Mouse (Mus musculus) embryonic fibroblast, embryonic 13.5 days (primary cell): ENCODE results near the gene Olfr374.

ENCODE experiments used
- CTCF ChIP-seq: IDR thresholded peaks from 2 replicates; pipeline ENCODE4 v1.5.1; 2011; ENCODE audit warnings: mild to moderate bottlenecking, control low read depth, low read length, moderate library complexity, borderline replicate concordance; ENCODE audit not compliant: insufficient read depth
- POLR2A ChIP-seq: IDR thresholded peaks from 2 replicates; pipeline ENCODE4 v1.6.1; 2011; ENCODE audit warnings: low read depth, mild to moderate bottlenecking, control low read depth, low read length, moderate library complexity

DNA sequence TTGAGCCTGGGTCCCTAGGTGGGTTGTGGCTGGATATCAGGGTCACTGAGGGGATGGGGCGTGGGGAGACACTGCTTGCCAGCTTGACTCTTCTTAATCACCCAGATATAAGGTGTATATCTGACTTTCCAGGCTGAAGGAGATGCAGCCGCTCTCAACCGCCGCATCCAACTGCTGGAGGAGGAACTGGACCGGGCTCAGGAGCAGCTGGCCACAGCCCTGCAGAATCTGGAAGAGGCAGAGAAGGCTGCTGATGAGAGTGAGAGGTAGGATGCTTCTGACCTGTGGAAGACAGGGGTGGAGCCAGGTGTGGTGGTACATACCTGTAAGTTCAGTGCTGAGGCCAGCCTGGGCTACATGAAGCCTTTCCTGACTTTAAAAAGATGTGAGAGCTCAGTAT is 31.6 kb downstream of the Olfr374 start:
- TF ChIP-seq CTCF (no peak), POLR2A (0 out of 2 replicates have a peak, but pooled peaks have one; percentile 5)
